Mouse (Mus musculus) CH12.LX (cell line): Measurements from ENCODE around the gene Llgl1. TPM values are rescaled to one million over a fixed set of nuclear protein-coding genes. Genes with fewer than 3 reads are reported as not detected.
A peak's percentile ranks its signal among the peaks of the same experiment; 100 is the strongest.

Source experiments
- DNase-seq: peaks from one replicate; pipeline ENCODE4 v3.0.0-alpha.2; 2013; ENCODE audit errors: extremely low read depth
- H3K27ac ChIP-seq: 2 replicates; pipeline ENCODE4 v1.5.1; 2012; ENCODE audit warnings: low read depth, mild to moderate bottlenecking, control low read depth, moderate library complexity; ENCODE audit not compliant: insufficient read depth
- H3K27me3 ChIP-seq: replicated peaks from 2 replicates; pipeline ENCODE3; 2012; ENCODE audit warnings: inconsistent platforms
- H3K36me3 ChIP-seq, 2 experiments: replicated peaks in 1 of 2; 2 replicates each; pipeline versions ENCODE3 to v1.6.1; 2012; ENCODE audit warnings: inconsistent platforms in 1 of 2, low read length in 1 of 2, mild to moderate bottlenecking in 1 of 2, mixed read lengths in 1 of 2, moderate library complexity in 1 of 2; ENCODE audit not compliant: control insufficient read depth in 1 of 2, insufficient read depth in 1 of 2
- H3K4me1 ChIP-seq, 2 experiments: 2 replicates each; pipeline ENCODE4 v1.6.1; 2012; ENCODE audit warnings: inconsistent platforms in 1 of 2, moderate library complexity in 1 of 2; ENCODE audit not compliant: insufficient read depth in 2 of 2, control insufficient read depth in 1 of 2
- H3K4me2 ChIP-seq: 2 replicates; pipeline ENCODE4 v1.6.1; 2012; ENCODE audit warnings: low read depth, mild to moderate bottlenecking, control low read depth; ENCODE audit not compliant: poor library complexity, insufficient read depth, severe bottlenecking
- H3K4me3 ChIP-seq, 3 experiments: fragments of 150-350 bp in 1 of 3; sonication (generic) in 1 of 3; replicated peaks in 1 of 3; 2 replicates each; pipeline versions ENCODE3 to v1.5.1; 2011 to 2012; ENCODE audit warnings: low read depth in 2 of 3, low read length in 2 of 3, mild to moderate bottlenecking in 2 of 3, moderate library complexity in 2 of 3, control low read depth in 1 of 3, improper control_type of control experiment in 1 of 3, inconsistent platforms in 1 of 3, mixed read lengths in 1 of 3; ENCODE audit not compliant: poor library complexity in 1 of 3
- H3K79me2 ChIP-seq: replicated peaks from 2 replicates; pipeline ENCODE4 v1.6.1; 2012; ENCODE audit warnings: mild to moderate bottlenecking, moderate library complexity; ENCODE audit not compliant: control insufficient read depth, poor library complexity, insufficient read depth, severe bottlenecking; ENCODE audit errors: extremely low read depth
- H3K9ac ChIP-seq: 2 replicates; pipeline ENCODE4 v1.6.1; 2012; ENCODE audit warnings: low read depth, mild to moderate bottlenecking, control low read depth, moderate library complexity; ENCODE audit not compliant: insufficient read depth
- H3K9me3 ChIP-seq: replicated peaks from 2 replicates; pipeline ENCODE3; 2012; ENCODE audit warnings: low read length, inconsistent platforms, mixed read lengths
- BHLHE40 ChIP-seq: IDR thresholded peaks from 2 replicates; pipeline ENCODE4 v1.6.1; 2011; ENCODE audit warnings: mild to moderate bottlenecking, low read depth, low read length, improper control_type of control experiment
- CHD1 ChIP-seq: IDR thresholded peaks from 2 replicates; pipeline ENCODE4 v1.6.1; 2012; ENCODE audit warnings: low read depth, low read length, improper control_type of control experiment, inconsistent platforms
- CHD2 ChIP-seq: IDR thresholded peaks from 2 replicates; pipeline ENCODE4 v1.6.1; 2011; ENCODE audit warnings: low read length, improper control_type of control experiment
- CTCF ChIP-seq, 2 experiments: IDR thresholded peaks in 1 of 2; conservative IDR thresholded peaks in 1 of 2; 2 replicates each; pipeline ENCODE4 v1.5.1; 2011 to 2012; ENCODE audit warnings: low read depth in 2 of 2, low read length in 2 of 2, improper control_type of control experiment in 1 of 2, inconsistent platforms in 1 of 2, mild to moderate bottlenecking in 1 of 2, moderate library complexity in 1 of 2
- ELF1 ChIP-seq: IDR thresholded peaks from 2 replicates; pipeline ENCODE4 v1.6.1; 2014; ENCODE audit warnings: low read depth, mild to moderate bottlenecking, inconsistent platforms, low read length, improper control_type of control experiment
- EP300 ChIP-seq: IDR thresholded peaks from 2 replicates; pipeline ENCODE4 v1.6.1; 2011; ENCODE audit warnings: low read length, improper control_type of control experiment
- GABPA ChIP-seq: IDR thresholded peaks from 2 replicates; pipeline ENCODE4 v1.6.1; 2012; ENCODE audit warnings: low read depth, low read length, improper control_type of control experiment, inconsistent platforms; ENCODE audit not compliant: insufficient replicate concordance
- HCFC1 ChIP-seq: IDR thresholded peaks from 2 replicates; pipeline ENCODE4 v1.6.1; 2012; ENCODE audit warnings: low read depth, mild to moderate bottlenecking, inconsistent platforms, low read length, improper control_type of control experiment
- IRF4 ChIP-seq: IDR thresholded peaks from 2 replicates; pipeline ENCODE4 v1.6.1; 2014; ENCODE audit warnings: low read depth, mild to moderate bottlenecking, inconsistent platforms, low read length, improper control_type of control experiment
- JUN ChIP-seq: IDR thresholded peaks from 2 replicates; pipeline ENCODE4 v1.6.1; 2011; ENCODE audit warnings: low read depth, mild to moderate bottlenecking, low read length, improper control_type of control experiment, moderate library complexity; ENCODE audit not compliant: insufficient read depth
- JUND ChIP-seq: conservative IDR thresholded peaks from 2 replicates; pipeline ENCODE4 v1.6.1; 2011; ENCODE audit warnings: low read depth, low read length, improper control_type of control experiment
- KAT2A ChIP-seq: IDR thresholded peaks from 2 replicates; pipeline ENCODE4 v1.6.1; 2012; ENCODE audit warnings: low read length, improper control_type of control experiment, inconsistent platforms; ENCODE audit not compliant: insufficient replicate concordance
- MAZ ChIP-seq: IDR thresholded peaks from 2 replicates; pipeline ENCODE4 v1.6.1; 2012; ENCODE audit warnings: low read depth, mild to moderate bottlenecking, inconsistent platforms, low read length, improper control_type of control experiment, moderate library complexity
- MYC ChIP-seq: IDR thresholded peaks from 2 replicates; pipeline ENCODE4 v1.6.1; 2011; ENCODE audit warnings: low read depth, mild to moderate bottlenecking, improper control_type of control experiment, low read length
- NRF1 ChIP-seq: IDR thresholded peaks from 2 replicates; pipeline ENCODE4 v1.6.1; 2014; ENCODE audit warnings: low read depth, mild to moderate bottlenecking, inconsistent platforms, low read length, improper control_type of control experiment, moderate library complexity
- PAX5 ChIP-seq: IDR thresholded peaks from 2 replicates; pipeline ENCODE4 v1.6.1; 2012; ENCODE audit warnings: low read length, inconsistent platforms, mixed read lengths
- RCOR1 ChIP-seq: conservative IDR thresholded peaks from 2 replicates; pipeline ENCODE4 v1.6.1; 2012; ENCODE audit warnings: low read depth, mild to moderate bottlenecking, inconsistent platforms, low read length, improper control_type of control experiment
- SIN3A ChIP-seq: IDR thresholded peaks from 2 replicates; pipeline ENCODE4 v1.6.1; 2012; ENCODE audit warnings: low read length, improper control_type of control experiment, inconsistent platforms
- SMC3 ChIP-seq: IDR thresholded peaks from 2 replicates; pipeline ENCODE4 v1.6.1; 2011; ENCODE audit warnings: low read depth, low read length, improper control_type of control experiment
- TBP ChIP-seq: conservative IDR thresholded peaks from 2 replicates; pipeline ENCODE4 v1.6.1; 2011; ENCODE audit warnings: low read depth, low read length, improper control_type of control experiment
- UBTF ChIP-seq: IDR thresholded peaks from 2 replicates; pipeline ENCODE4 v1.6.1; 2012; ENCODE audit warnings: low read depth, mild to moderate bottlenecking, inconsistent platforms, low read length, improper control_type of control experiment, moderate library complexity
- ZC3H11A ChIP-seq: IDR thresholded peaks from 2 replicates; pipeline ENCODE4 v1.6.1; 2012; ENCODE audit warnings: low read depth, mild to moderate bottlenecking, inconsistent platforms, low read length, improper control_type of control experiment
- ZMIZ1 ChIP-seq: IDR thresholded peaks from 2 replicates; pipeline ENCODE4 v1.6.1; 2012; ENCODE audit warnings: low read depth, mild to moderate bottlenecking, inconsistent platforms, low read length, improper control_type of control experiment
- ZNF384 ChIP-seq: IDR thresholded peaks from 2 replicates; pipeline ENCODE4 v1.6.1; 2012; ENCODE audit warnings: low read depth, low read length, improper control_type of control experiment, inconsistent platforms
- dilution Hi-C: fragments of 300-500 bp; cut with MboI; formaldehyde crosslinking; loops from 2 replicates; pipeline ENCODE4 v1.14.3; 2020; ENCODE audit warnings: low sequenced_read_pairs; ENCODE audit not compliant: extremely low pct_unique_long_range_greater_than_20kb, extremely low pct_ligation_motif_present
- in situ Hi-C: fragments of 300-500 bp; cut with MboI; formaldehyde crosslinking; loops from 3 replicates; pipeline ENCODE4 v1.14.3; 2019; ENCODE audit warnings: low sequenced_read_pairs, low pct_ligation_motif_present, low pct_unique_long_range_greater_than_20kb, mixed read lengths
- polyA plus RNA-seq: library from polyadenylated mRNA; unstranded; fragments of >175 nt; gene quantifications from 2 replicates; pipeline ENCODE4 v1.2.1, GENCODE M21; 2012; ENCODE audit warnings: low read depth; ENCODE audit not compliant: insufficient read length
- total RNA-seq, 2 experiments: library from RNA; depleted of rRNA; stranded (reverse); fragments of 300-350 nt in 1 of 2; fragments of >200 nt in 1 of 2; gene quantifications; 2 replicates each; pipeline ENCODE4 v1.2.3; 2012 to 2014

Llgl1 gene
- total and polyA plus RNA-seq, 3 experiments = 7.5 to 11.1 (median 9.8) TPM

DNA sequence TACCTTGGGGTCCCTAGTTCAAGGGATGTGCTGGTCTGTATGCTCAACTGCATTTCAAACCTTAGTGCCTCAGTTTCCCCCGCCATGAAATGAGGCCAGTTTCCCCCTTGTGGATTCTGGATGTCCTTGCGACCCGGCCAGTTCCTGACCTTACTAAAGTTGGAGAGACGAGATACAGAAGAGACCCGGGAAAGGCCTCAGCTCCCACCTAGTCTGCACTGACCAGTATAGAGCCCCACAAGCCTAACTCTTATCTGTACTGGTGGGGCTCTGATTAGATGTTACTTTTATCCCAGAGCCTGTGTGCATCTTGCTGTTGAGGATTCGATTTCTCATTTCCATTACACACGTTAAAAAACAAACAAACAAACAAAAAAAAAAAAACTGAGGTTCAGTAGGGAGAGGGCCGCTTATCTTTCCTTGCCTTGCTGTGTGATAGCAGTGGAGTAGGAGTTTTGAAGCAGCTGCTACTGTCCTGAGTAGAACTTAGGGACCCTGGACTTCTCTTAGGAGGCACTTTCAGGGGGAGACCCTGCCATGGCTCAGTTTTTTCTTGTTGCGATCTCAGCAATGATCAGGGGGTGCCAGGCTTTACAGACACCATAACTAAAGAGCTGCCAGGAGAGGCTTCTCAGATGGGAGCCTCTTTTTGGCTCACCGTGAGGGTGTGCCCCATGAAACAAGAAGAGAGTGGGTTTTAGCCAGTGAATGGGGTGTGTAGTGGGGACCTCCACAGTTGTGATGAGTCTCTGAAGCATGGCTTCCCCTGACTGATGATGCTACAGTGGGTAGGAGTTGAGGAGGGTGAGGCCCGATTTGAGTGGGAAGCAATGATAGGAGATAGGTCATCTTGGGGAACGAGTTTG, 1.0 kb downstream of the Llgl1 start:
- H3K27ac ChIP-seq = no peak overlapping the region
- no peak for DNase-seq
- dilution Hi-C loops = no loop called here

DNA sequence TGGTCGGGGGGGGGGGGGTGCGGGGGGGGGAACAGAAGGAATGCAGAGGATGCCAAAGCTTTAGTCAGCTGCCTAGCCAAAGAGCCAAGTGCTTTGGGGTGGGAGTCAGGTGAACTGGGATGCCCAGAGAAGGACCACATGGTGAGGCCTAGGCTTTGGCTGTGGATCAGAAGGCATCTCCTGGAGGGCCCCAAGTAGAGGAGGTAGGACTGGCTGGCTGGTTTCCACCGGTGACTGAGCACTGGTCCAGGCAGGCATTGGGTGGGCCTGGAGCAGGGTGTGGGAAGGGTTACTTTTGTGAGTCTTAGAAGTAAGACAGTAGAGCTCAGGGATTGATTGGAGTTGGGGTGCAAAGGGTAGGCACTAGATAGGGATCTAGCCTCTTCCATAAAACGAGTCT, 2.1 kb downstream of the Llgl1 start:
- Histone ChIP-seq H3K27ac (no peak overlapping the region), H3K27me3 (peaks cover 7% of the 10 kb centered on the region), H3K9ac (no peak overlapping the region), H3K79me2 (no peaks in the 10 kb centered on the region), H3K4me2 (no peak overlapping the region), H3K4me1 (peaks cover 20 to 46% of the 10 kb centered on the region in 2 experiments), H3K9me3 (no peaks in the 10 kb centered on the region), H3K4me3 (no peak overlapping the region), H3K36me3 (peaks cover 8 to 30% of the 10 kb centered on the region in 2 experiments)
- in situ Hi-C loops = no loop called here
- TF ChIP-seq BHLHE40 (no peak), IRF4 (no peak), TBP (no peak), CTCF (conservative IDR thresholded peaks at IDR 0.05 in 1 of 2, IDR thresholded peaks at IDR 0.05 in 1 of 2; ENCODE audit: low read depth in 2 of 2, low read length in 2 of 2) (no peak), PAX5 (no peak), MYC (no peak), ELF1 (no peak), ZC3H11A (no peak), CHD2 (no peak), ZNF384 (no peak), SIN3A (no peak), JUND (no peak), SMC3 (no peak), NRF1 (no peak), CHD1 (no peak)
- dilution Hi-C loops = no loop called here
- no peak for DNase-seq

More for the DNA sequence above, 1.0 kb downstream of the Llgl1 start:
- Histone ChIP-seq H3K4me3 (peak overlapping the region; percentile 84 to 94 (median 88)), H3K4me1 (peaks cover 20 to 46% of the 10 kb centered on the region in 2 experiments), H3K79me2 (no peaks in the 10 kb centered on the region), H3K9ac (peak overlapping the region; percentile 93), H3K9me3 (no peaks in the 10 kb centered on the region), H3K27me3 (peaks cover 7% of the 10 kb centered on the region), H3K4me2 (peak overlapping the region; percentile 97), H3K36me3 (peaks cover 0 to 20% of the 10 kb centered on the region in 2 experiments)
- in situ Hi-C loops = no loop called here
- TF ChIP-seq HCFC1 (no peak), IRF4 (no peak), JUND (no peak), SMC3 (no peak), UBTF (no peak), PAX5 (no peak), CHD1 (no peak), MAZ (no peak), GABPA (no peak), JUN (no peak), EP300 (no peak), RCOR1 (no peak), ZMIZ1 (no peak), BHLHE40 (no peak), KAT2A (no peak)
